Mouse (Mus musculus): Measurements from ENCODE around the gene Sbno2. TPM values are rescaled to one million over a fixed set of nuclear protein-coding genes. Genes with fewer than 3 reads are reported as not detected.

Sbno2 gene
- polyA plus RNA-seq (2012; rRNA removed): 67.2 and 91.7 TPM in 2 replicates

DNA sequence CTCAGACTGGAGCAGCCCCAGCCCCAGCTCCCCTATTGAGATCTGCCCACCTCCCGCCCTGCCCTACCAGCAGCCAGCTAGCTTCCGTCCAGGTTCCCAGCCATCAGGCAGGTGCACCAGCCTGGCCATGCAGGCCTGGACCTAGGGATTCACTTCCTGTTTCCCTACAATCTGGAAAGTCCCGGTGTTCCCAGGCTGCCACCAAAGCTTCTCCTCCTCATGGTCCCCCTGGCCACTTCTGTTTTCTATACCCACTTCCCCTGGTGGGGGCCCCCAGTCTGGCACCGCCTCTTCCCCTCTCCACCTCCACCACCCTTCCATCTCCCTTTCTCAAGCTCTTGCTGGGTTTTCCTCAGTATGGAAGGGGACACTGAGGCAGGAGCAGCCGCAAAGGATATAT is at the start of gene Sbno2:
TSS of gene Sbno2 (minus strand) at position 112 of the 400 bp plus-strand sequence.
- 36% methylated on average over 5 of the region's 5 CpGs for WGBS
- DNase-seq (ENCODE audit: low read depth, low spot score): no peak

DNA sequence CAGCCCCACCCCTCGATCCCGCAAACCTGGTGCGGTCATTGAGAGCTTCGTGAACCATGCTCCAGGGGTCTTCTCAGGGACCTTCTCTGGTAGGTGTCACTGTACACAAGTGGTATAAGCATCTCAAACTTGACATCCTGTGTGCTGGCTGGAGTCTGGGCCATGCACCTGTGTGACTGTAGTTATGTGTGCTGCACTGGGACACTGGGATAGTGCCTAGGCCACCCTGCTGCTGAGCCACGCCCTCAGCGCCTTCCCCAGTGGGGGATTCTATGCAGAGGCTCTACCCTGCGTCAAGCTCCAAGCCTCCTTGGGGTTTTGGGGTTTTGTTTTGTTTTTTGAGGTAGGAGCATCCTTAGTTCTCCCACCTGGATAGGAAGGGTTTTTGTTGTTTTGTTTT is 49.0 kb upstream of the Sbno2 start:
- 87% methylated on average over 7 of the region's 7 CpGs for WGBS
- DNase-seq (ENCODE audit: low read depth, low spot score): no peak

- 80% methylated on average over 19 of the region's 19 CpGs for whole genome bisulfite sequencing
- DNase-seq (ENCODE audit: low read depth, low spot score): no peak
Measured at GRCm38 (mm10) chr10:80153713-80154112, 48.3 kb upstream of the Sbno2 start.

GRCm38 (mm10) chr10:80152873-80153260 is 47.5 kb upstream of the Sbno2 start:
- 45% methylated on average over 3 of the region's 3 CpGs for WGBS
- DNase-seq (ENCODE audit: low read depth, low spot score): no peak

DNA sequence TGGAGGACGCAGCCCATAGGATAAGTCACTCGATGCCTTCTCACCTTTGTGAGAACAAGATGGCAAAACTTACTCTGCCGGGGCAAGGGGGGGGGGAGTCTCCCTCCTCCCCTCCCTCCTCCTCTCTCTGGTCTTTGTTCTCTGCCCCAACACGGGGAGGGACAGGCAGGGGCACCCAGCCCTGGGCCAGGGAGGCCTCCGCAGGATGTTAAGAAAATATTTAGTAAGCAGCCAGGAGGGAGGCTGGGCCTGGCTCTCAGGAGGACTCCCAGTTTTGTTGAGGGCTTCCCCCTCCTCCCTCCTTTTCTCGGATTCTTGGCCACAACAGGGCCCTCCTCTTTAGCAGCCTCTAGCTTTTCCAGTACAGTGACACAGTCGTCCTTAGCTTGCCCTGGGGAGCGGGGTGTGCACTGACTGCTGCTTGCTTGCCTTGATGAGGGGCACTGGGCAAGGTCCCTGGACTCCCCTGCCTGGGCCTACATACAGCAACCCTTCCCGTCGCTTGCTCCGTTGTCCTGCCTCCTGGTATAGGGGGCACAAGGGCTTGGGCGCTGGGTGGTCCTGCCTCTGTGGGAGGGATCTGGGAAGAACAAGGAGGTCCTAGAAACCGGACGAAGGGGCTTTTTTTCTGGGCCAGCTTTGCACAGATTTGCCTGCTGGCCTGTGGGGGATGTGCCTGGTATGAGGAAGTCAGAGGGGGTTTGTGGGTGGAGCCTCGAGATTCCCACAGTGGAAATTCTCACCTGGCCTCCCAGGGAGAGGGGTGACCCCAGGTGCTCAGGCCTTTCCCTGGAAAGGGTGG is 46.9 kb upstream of the Sbno2 start:
- 19% methylated on average over 15 of the region's 15 CpGs for WGBS
- DNase-seq (ENCODE audit: low read depth, low spot score): no peak

- DNase-seq (ENCODE audit: low read depth, low spot score): no peak
- WGBS: 2% methylated on average over 26 of the region's 26 CpGs
Measured at GRCm38 (mm10) chr10:80151211-80152034, 46.1 kb upstream of the Sbno2 start.

DNA sequence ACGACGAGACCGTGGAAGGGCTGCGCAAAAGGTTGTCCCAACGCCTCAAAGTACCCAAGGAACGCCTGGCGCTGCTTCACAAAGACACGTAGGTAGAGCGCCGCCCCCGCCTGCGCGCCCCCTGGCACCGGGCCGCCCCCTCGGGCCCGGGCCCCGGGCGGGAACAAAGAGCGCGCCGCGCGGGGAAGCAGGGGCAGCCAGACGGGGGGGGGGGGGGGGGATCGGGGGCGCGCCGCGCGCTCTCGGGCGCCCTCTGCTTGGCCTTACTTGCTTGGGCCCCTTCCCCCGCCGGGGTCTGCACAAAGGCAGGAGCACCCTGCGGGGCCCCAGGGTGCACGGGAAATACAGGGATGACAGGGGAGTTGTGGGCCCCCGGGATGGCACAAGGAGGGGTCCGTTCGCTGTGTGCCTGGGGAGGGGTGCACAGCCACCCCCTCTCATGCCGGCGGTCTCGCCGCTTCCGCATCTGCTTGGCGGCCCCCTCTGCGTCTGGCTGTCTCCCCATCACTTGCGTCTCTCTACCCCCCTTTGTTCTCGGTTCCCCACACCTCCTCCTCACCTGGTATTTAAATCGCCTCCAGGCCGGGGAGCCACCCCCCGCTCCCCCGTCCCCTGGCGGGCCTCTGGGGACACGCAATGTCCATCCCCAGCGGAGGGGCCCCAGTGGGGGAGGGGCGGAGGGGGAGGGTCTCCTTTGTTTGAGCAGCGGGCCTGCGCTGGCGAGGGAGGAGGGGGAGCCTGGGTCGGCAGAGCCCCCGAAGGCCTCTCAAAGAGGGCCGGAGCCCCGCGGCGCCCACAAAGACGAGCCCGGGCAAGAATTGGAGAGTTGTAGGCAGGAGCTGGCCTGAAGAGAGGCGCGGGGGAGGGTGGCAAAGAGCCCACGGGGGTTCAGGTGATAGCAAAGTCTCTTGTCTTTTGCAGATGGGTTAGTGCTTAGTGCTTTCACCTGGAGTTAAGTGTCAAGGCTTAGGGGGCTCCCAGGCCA is 45.1 kb upstream of the Sbno2 start:
- 2% methylated on average over 55 of the region's 71 CpGs for WGBS
- DNase-seq (ENCODE audit: low read depth, low spot score): no peak

DNA sequence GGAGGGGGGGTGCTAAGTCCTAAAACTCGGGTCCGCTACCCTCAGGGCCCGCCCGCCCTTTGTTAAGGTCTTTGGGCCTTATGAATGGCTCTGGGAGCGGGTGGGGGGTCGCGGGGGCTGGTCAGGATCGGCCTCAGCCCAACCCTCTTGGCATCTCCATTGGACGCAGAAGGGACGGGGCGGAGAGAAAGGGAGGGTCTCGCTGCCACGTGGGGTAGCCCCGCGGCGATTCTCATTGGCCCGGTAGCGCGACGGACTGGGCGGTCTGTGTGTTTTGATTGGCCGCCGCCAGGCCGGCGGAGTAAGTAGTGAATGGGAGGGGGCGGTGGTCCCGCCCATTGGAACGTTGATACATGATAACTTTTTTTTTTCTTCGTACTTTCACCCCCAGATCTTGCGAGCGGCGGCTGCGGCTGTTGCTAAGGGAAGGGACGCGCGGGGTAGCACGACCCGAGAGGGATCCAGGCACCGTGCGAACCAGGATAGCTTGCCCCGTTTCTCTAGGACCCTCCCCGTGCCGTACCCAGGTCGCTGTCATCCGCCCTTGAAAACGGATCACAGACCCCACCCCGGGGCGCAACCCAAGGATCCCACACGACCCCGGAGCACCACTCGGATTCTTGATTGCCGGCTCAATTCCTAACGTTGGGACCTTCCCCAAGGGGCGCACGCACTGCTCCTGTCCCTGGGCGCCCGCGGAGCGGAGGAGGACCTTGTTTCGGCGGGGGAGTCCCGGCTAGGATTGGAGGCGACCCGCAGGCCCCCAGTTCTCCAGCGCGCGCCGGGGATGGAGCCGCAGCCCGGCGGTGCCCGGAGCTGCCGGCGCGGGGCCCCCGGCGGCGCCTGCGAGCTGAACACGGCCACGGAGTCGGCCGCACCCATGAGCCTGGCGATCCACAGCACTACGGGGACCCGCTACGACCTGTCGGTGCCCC is 44.2 kb upstream of the Sbno2 start:
- under 1% methylated on average over 88 of the region's 88 CpGs for WGBS
- DNase-seq (ENCODE audit: low read depth, low spot score): no peak

GRCm38 (mm10) chr10:80148610-80149290 is 43.4 kb upstream of the Sbno2 start:
- DNase-seq (ENCODE audit: low read depth, low spot score): no peak
- WGBS: under 1% methylated on average over 57 of the region's 57 CpGs

DNA sequence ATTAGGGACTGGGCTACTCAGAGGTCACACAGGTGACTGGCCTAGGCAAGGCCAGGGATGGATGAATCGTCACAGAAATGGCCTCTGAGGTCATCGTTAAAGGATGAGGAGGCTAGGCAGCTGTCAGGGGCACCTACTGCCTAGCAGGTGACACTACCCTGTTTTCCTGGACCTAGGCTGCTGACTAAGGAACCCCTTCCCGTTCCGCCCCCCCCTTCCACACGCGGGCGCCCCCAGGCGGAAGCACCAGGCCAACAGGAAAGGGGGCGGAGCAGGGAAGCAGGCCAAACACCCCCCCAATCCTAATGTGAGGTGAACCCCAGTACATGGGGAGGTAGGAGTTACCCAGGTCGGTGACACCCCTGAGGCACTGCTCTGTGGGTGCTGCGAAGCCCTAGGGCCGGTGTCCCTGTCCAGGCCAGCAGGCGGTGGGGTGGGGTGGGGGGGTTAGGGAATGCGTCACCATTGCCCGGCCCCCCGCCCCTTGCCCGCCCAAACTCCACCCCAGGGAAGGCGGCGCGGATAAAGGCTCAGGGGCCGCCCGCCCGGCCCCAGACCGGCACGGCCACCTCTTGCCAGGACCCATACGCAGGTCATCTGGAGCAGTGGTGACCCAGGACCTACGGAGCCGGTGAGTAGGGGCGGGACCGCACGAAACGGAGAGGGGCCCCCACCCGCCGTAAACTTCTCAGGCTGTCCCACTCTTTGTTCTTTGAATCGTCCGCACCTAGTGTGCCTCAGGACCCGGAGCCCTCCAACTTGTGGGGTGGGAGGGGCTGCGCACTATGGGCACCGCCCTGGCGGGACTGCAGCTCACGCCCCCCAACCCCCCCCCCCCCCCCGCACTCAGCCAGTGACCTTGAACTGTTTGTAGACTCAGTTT is 42.6 kb upstream of the Sbno2 start, which contains the start of gene Midn:
TSS of gene Midn (plus strand) at position 554 of the 883 bp plus-strand sequence.
- whole genome bisulfite sequencing: 1% methylated on average over 39 of the region's 42 CpGs
- DNase-seq (ENCODE audit: low read depth, low spot score): no peak

GRCm38 (mm10) chr10:80147146-80147718 is 41.9 kb upstream of the Sbno2 start:
- no peak for DNase-seq (ENCODE audit: low read depth, low spot score)
- 38% methylated on average over 5 of the region's 5 CpGs for WGBS

DNA sequence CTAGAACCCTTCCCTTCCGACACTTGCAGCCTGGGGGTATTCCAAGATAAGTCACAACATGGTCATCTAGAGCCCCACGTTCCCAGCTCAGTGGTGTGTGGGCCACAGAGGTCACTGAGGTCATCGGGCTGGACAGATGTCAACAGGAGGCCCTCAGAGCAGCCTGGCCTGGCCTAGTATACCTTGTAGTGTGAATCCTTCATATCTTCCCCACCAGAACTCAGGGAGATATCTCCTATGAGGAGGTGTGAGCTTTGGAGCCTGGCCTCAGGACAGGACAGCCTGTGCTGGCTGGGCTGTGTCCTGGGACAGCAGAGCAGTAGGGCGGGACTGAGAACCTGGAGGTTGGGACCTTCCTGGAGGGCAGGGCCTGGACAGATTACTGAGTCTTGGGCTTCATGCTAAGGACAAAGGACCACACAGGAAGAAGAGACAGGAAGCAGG is 41.2 kb upstream of the Sbno2 start:
- 39% methylated on average over 4 of the region's 4 CpGs for WGBS
- no peak for DNase-seq (ENCODE audit: low read depth, low spot score)

DNA sequence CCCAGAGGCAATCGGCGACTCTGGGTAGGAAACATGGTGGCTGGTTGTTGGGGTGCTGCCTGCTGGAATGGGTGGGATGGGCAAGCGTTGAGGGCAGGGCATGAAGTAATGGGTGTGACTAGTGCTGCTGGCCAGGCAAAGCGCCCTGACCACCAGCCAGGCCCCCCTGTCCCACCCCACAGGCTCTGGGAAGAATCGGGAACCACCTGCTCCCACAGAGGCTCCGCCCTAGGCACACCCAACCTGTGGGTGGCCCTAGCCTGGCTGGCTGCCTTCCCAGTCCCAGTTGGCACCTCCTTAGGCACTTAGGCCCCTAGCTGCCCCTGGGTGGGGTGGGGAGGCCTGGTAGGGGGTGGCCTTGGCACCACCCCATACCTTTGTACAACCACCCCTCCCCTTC is 40.5 kb upstream of the Sbno2 start:
- no peak for DNase-seq (ENCODE audit: low read depth, low spot score)
- WGBS: 19% methylated on average over 6 of the region's 6 CpGs

DNA sequence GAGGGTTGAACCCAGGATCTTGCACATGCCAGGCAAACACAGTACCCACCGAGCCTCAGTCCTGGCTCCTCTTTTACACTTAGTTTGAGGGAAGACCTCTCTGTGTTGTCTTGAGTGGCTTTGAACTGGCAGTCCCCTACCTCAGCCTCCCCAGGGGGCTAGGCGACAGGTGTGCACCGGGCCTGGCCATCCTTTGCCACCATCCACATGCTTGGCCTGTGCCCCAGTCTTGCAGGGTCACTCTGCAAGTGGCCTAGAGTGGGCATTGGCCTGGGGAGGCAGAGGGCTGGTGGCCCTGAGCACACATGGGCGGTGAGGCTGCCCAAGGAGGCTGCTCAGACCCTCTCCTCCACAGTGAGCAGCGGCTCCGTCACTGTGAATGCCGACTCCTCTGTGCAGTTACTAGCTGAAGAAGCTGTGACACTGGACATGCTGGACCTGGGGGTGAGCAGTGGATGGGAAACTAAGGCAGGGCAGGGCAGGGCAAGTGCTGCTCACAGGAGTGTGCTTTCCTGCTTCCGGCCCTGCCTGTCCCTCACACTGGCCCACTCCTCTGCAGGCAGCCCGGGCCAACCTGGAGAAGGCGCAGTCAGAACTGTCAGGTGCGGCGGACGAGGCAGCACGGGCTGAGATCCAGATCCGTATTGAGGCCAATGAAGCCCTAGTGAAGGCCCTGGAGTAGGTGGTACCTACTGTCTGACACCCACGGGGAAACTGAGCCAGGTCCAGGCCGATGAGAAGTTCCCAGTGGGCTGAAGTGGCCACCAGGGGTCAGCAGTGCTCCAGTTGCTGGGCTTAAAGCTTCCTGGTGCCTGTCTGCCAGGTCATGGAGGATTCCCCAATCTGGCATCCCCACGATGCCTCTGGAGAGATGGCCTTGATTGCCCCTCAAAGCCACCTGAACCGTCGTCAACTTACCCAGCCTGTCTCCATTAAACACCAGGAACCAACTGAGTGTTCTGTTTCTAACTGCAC is 39.8 kb upstream of the Sbno2 start:
- WGBS: 58% methylated on average over 20 of the region's 20 CpGs
- DNase-seq (ENCODE audit: low read depth, low spot score): no peak

DNA sequence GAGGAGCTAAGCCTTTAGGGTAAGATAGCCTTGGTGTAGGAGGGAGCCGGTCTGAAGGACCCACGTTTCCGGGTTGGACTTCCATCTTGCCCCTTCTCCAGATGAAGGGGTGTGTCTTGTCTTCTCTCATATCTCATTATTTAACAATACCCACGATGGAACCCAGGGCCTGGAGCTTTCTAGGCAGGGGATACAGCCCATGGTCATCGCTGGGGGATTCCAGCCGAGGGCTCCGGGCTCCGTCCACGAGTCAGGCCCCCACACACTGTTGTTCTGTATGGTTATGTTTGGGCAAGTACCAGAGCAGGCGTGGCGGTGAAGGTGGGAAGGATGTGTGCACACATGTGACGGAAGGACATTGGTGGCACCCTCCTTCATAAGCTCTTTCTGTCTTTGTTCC is 38.8 kb upstream of the Sbno2 start:
- DNase-seq (ENCODE audit: low read depth, low spot score): no peak
- WGBS: 84% methylated on average over 12 of the region's 12 CpGs

GRCm38 (mm10) chr10:80143664-80144063 is 38.3 kb upstream of the Sbno2 start:
- DNase-seq (ENCODE audit: low read depth, low spot score): no peak
- 86% methylated on average over 7 of the region's 7 CpGs for WGBS

All from large intestine, adult 2 months (tissue).